Mouse (Mus musculus): ENCODE data around the gene Pagr1b.

Pagr1b gene

GRCm38 (mm10) chr7:127016481-127016485 is at the start of gene Pagr1b:
TSS of gene Pagr1b (minus strand) at chr7:127016484.
- no peak for ATAC-seq (ENCODE audit: low TSS enrichment)

- no peak for ATAC-seq (ENCODE audit: low TSS enrichment)
Measured at GRCm38 (mm10) chr7:127065538-127065937, 49.3 kb upstream of the Pagr1b start.

- peak; percentile 76 for ATAC-seq (ENCODE audit: low TSS enrichment)
Measured at GRCm38 (mm10) chr7:127055026-127055585, 38.8 kb upstream of the Pagr1b start.

- ATAC-seq (ENCODE audit: low TSS enrichment) = peak; percentile 94
Measured at GRCm38 (mm10) chr7:127041851-127042672, 25.8 kb upstream of the Pagr1b start, which contains the start of gene Kif22. TSS of gene Kif22 (minus strand) at chr7:127042471.

- no peak for ATAC-seq (ENCODE audit: low TSS enrichment)
Measured at GRCm38 (mm10) chr7:127031244-127031643, 15.0 kb upstream of the Pagr1b start.

GRCm38 (mm10) chr7:127030172-127030571 is 13.9 kb upstream of the Pagr1b start:
- no peak for ATAC-seq (ENCODE audit: low TSS enrichment)

- ATAC-seq (ENCODE audit: low TSS enrichment) = no peak
Measured at GRCm38 (mm10) chr7:127027885-127028284, 11.6 kb upstream of the Pagr1b start.

- ATAC-seq (ENCODE audit: low TSS enrichment) = peak; percentile 64
Measured at GRCm38 (mm10) chr7:127026984-127027726, 10.9 kb upstream of the Pagr1b start, which contains the start of gene Maz. TSS of gene Maz (minus strand) at chr7:127027037.

- ATAC-seq (ENCODE audit: low TSS enrichment) = no peak
Measured at GRCm38 (mm10) chr7:127026616-127026983, 10.3 kb upstream of the Pagr1b start.

GRCm38 (mm10) chr7:127026161-127026600 is 9.9 kb upstream of the Pagr1b start:
- no peak for ATAC-seq (ENCODE audit: low TSS enrichment)

- ATAC-seq (ENCODE audit: low TSS enrichment) = no peak
Measured at GRCm38 (mm10) chr7:127025556-127026160, 9.4 kb upstream of the Pagr1b start.

GRCm38 (mm10) chr7:127024755-127025555 is 8.7 kb upstream of the Pagr1b start:
- ATAC-seq (ENCODE audit: low TSS enrichment) = peak; percentile 17; the same call in 1 of the 2 replicates

- ATAC-seq (ENCODE audit: low TSS enrichment) = no peak
Measured at GRCm38 (mm10) chr7:127023896-127024690, 7.8 kb upstream of the Pagr1b start.

- ATAC-seq (ENCODE audit: low TSS enrichment) = no peak
Measured at GRCm38 (mm10) chr7:127023272-127023691, 7.0 kb upstream of the Pagr1b start.

- ATAC-seq (ENCODE audit: low TSS enrichment) = no peak
Measured at GRCm38 (mm10) chr7:127022528-127023271, 6.4 kb upstream of the Pagr1b start.

- no peak for ATAC-seq (ENCODE audit: low TSS enrichment)
Measured at GRCm38 (mm10) chr7:127021563-127022527, 5.6 kb upstream of the Pagr1b start.

GRCm38 (mm10) chr7:127020901-127021562 is 4.7 kb upstream of the Pagr1b start, which contains the start of the genes Gm42742 and Prrt2:
TSS of gene Gm42742 (minus strand) at chr7:127021097.
TSS of gene Prrt2 (minus strand) at chr7:127021211.
- peak; percentile 21 for ATAC-seq (ENCODE audit: low TSS enrichment)

GRCm38 (mm10) chr7:127020491-127020890 is 4.2 kb upstream of the Pagr1b start:
- no peak for ATAC-seq (ENCODE audit: low TSS enrichment)
